ENCODE assay signal across 10 mouse cellular contexts in genomic region chr10:59430701-59431218, GRCm38 (mm10). TPM values are rescaled to one million over a fixed set of nuclear protein-coding genes. Genes with fewer than 3 reads are reported as not detected.
DNase-seq lines count a peak whose midpoint lies in the region; ATAC-seq and TF ChIP-seq lines count a peak whose summit lies in the region.
"Had no signal": no experiment of that assay in that cellular context is flagged by ENCODE, and none has a peak within 500 bp of the region (broad histone marks: within the 10 kb centered on the region; RNA-seq: fewer than 3 reads in every experiment).

No protein-coding gene starts in this region.

- no peak overlapping the region for H3K4me2 ChIP-seq in forebrain, embryonic 13.5 days
- no peak overlapping the region for H3K4me2 ChIP-seq in liver, embryonic 16.5 days (ENCODE audit: low read depth, low read length)
- H3K4me2 ChIP-seq in hindbrain, embryonic 13.5 days = no peak overlapping the region

- no peak overlapping the region for H3K9ac ChIP-seq in forebrain, embryonic 13.5 days
- no peak overlapping the region for H3K9ac ChIP-seq in liver, embryonic 16.5 days (ENCODE audit: low read depth, low read length)
- H3K9ac ChIP-seq in hindbrain, embryonic 13.5 days = no peak overlapping the region

- 82% methylated on average over 6 of the region's 6 CpGs for WGBS in forebrain, embryonic 10.5 days
- 86% methylated on average over 6 of the region's 6 CpGs for WGBS in forebrain, embryonic 13.5 days
- WGBS in liver, embryonic 16.5 days (ENCODE audit: insufficient replicate concordance) = 6% methylated on average over 6 of the region's 6 CpGs
- WGBS in hindbrain, embryonic 13.5 days = 75% methylated on average over 6 of the region's 6 CpGs
- WGBS in embryonic facial prominence, embryonic 10.5 days = 69% methylated on average over 6 of the region's 6 CpGs

- 0 out of 2 replicates have a peak overlapping the region, but pooled peaks have one; percentile 26 for H3K27ac ChIP-seq in forebrain, embryonic 10.5 days
- no peak overlapping the region for H3K27ac ChIP-seq in forebrain, embryonic 13.5 days
- peak overlapping the region; percentile 79 for H3K27ac ChIP-seq in bone marrow macrophage, adult 2 months (ENCODE audit: insufficient read depth, low read depth, low read length)
- no peak overlapping the region for H3K27ac ChIP-seq in liver, embryonic 16.5 days (ENCODE audit: low read length)
- no peak overlapping the region for H3K27ac ChIP-seq in hindbrain, embryonic 13.5 days
- no peak overlapping the region for H3K27ac ChIP-seq in embryonic facial prominence, embryonic 10.5 days (replicated peaks)

- no peak for TF ChIP-seq POLR2A in bone marrow macrophage, adult 2 months (IDR thresholded peaks at IDR 0.05; ENCODE audit: borderline replicate concordance, low read depth, low read length)

- no peaks in the 10 kb centered on the region for H3K36me3 ChIP-seq in forebrain, embryonic 10.5 days (replicated peaks)
- no peaks in the 10 kb centered on the region for H3K36me3 ChIP-seq in forebrain, embryonic 13.5 days (ENCODE audit: poor library complexity, severe bottlenecking)
- H3K36me3 ChIP-seq in liver, embryonic 16.5 days (ENCODE audit: control insufficient read depth, insufficient read depth) = no peaks in the 10 kb centered on the region
- no peaks in the 10 kb centered on the region for H3K36me3 ChIP-seq in hindbrain, embryonic 13.5 days
- no peaks in the 10 kb centered on the region for H3K36me3 ChIP-seq in embryonic facial prominence, embryonic 10.5 days (replicated peaks)

- no peak for TF ChIP-seq CTCF in bone marrow macrophage, adult 2 months (IDR thresholded peaks at IDR 0.05; ENCODE audit: low read depth, low read length)

- H3K4me1 ChIP-seq in forebrain, embryonic 10.5 days = peaks cover 11% of the 10 kb centered on the region
- no peaks in the 10 kb centered on the region for H3K4me1 ChIP-seq in forebrain, embryonic 13.5 days
- peaks cover 36% of the 10 kb centered on the region for H3K4me1 ChIP-seq in bone marrow macrophage, adult 2 months (ENCODE audit: control insufficient read depth, insufficient read depth, low read length)
- no peaks in the 10 kb centered on the region for H3K4me1 ChIP-seq in liver, embryonic 16.5 days (ENCODE audit: control insufficient read depth, low read depth, low read length)
- H3K4me1 ChIP-seq in hindbrain, embryonic 13.5 days (replicated peaks) = 0 out of 2 replicates have a peak, but pooled peaks cover 5% of the 10 kb centered on the region
- H3K4me1 ChIP-seq in embryonic facial prominence, embryonic 10.5 days = peaks cover 8% of the 10 kb centered on the region

- no peak for ATAC-seq in forebrain, embryonic 13.5 days
- ATAC-seq in liver, embryonic 16.5 days (ENCODE audit: low read depth) = peak; percentile 50; the same call in 1 of the 2 replicates
- ATAC-seq in hindbrain, embryonic 13.5 days (ENCODE audit: low FRiP score) = no peak

- H3K4me3 ChIP-seq in forebrain, embryonic 10.5 days = no peak overlapping the region
- H3K4me3 ChIP-seq in forebrain, embryonic 13.5 days = no peak overlapping the region
- peak overlapping the region; percentile 42 for H3K4me3 ChIP-seq in bone marrow macrophage, adult 2 months (ENCODE audit: insufficient read depth, low read length)
- H3K4me3 ChIP-seq in liver, embryonic 16.5 days (ENCODE audit: low read depth, low read length) = no peak overlapping the region
- no peak overlapping the region for H3K4me3 ChIP-seq in hindbrain, embryonic 13.5 days
- no peak overlapping the region for H3K4me3 ChIP-seq in embryonic facial prominence, embryonic 10.5 days

- H3K9me3 ChIP-seq in forebrain, embryonic 10.5 days = no peaks in the 10 kb centered on the region
- no peaks in the 10 kb centered on the region for H3K9me3 ChIP-seq in forebrain, embryonic 13.5 days (replicated peaks)
- no peaks in the 10 kb centered on the region for H3K9me3 ChIP-seq in liver, embryonic 16.5 days (replicated peaks; ENCODE audit: control insufficient read depth, low read length)
- H3K9me3 ChIP-seq in hindbrain, embryonic 13.5 days = no peaks in the 10 kb centered on the region
- no peaks in the 10 kb centered on the region for H3K9me3 ChIP-seq in embryonic facial prominence, embryonic 10.5 days

- no peak for DNase-seq in forebrain, embryonic 10.5 days (ENCODE audit: extremely low spot score, low spot score)
- peak; percentile 96 for DNase-seq in 3T3-L1 (ENCODE audit: low read depth, low spot score)
- DNase-seq in embryo, embryonic 11 days = no peak
- no peak for DNase-seq in embryonic facial prominence, embryonic 10.5 days (ENCODE audit: low spot score)
- DNase-seq: cerebellum, postnatal 25 days; gastrocnemius, postnatal 25 days had no signal

- H3K27me3 ChIP-seq in forebrain, embryonic 10.5 days (ENCODE audit: poor library complexity, severe bottlenecking) = no peaks in the 10 kb centered on the region
- no peaks in the 10 kb centered on the region for H3K27me3 ChIP-seq in forebrain, embryonic 13.5 days
- no peaks in the 10 kb centered on the region for H3K27me3 ChIP-seq in liver, embryonic 16.5 days (ENCODE audit: control insufficient read depth, insufficient read depth, low read depth, low read length)
- H3K27me3 ChIP-seq in hindbrain, embryonic 13.5 days = no peaks in the 10 kb centered on the region
- no peaks in the 10 kb centered on the region for H3K27me3 ChIP-seq in embryonic facial prominence, embryonic 10.5 days (replicated peaks; ENCODE audit: low read depth, poor library complexity, severe bottlenecking)

RNA-seq across cellular contexts. Expression of gene Oit3, which starts 10.8 kb away (rescaled TPM):
- 0.83 and 1.6 TPM in 2 replicates for polyA plus RNA-seq in forebrain, embryonic 10.5 days (2016; fragmentation: Nextera tagmentation; extraction: Ambion mirVana)
- 0.13 and 0.29 TPM in 2 replicates for polyA plus RNA-seq in forebrain, embryonic 13.5 days (2015; fragmentation: Nextera tagmentation; extraction: Ambion mirVana)
- polyA plus RNA-seq in bone marrow macrophage, adult 2 months (2012; ENCODE audit: insufficient read depth, insufficient read length, missing spikeins) = 3.3 and 5.2 TPM in 2 replicates
- 21.0 and 21.8 TPM in 2 replicates for polyA plus RNA-seq in liver, embryonic 16.5 days (2015; fragmentation: Nextera tagmentation; extraction: Ambion mirVana)
- polyA plus RNA-seq in hindbrain, embryonic 13.5 days (2015; fragmentation: Nextera tagmentation; extraction: Ambion mirVana) = 0.21 and 0.25 TPM in 2 replicates
- 0.64 and 0.82 TPM in 2 replicates for polyA plus RNA-seq in embryonic facial prominence, embryonic 10.5 days (2016; fragmentation: Nextera tagmentation; extraction: Ambion mirVana)

RNA-seq across cellular contexts. Expression of gene Pla2g12b, which starts 27.3 kb away (rescaled TPM):
- not detected in 2 replicates for polyA plus RNA-seq in forebrain, embryonic 10.5 days (2016; fragmentation: Nextera tagmentation; extraction: Ambion mirVana)
- not detected in 2 replicates for polyA plus RNA-seq in forebrain, embryonic 13.5 days (2015; fragmentation: Nextera tagmentation; extraction: Ambion mirVana)
- polyA plus RNA-seq in bone marrow macrophage, adult 2 months (2012; ENCODE audit: insufficient read depth, insufficient read length, missing spikeins) = not detected in 2 replicates
- 57.6 and 60.4 TPM in 2 replicates for polyA plus RNA-seq in liver, embryonic 16.5 days (2015; fragmentation: Nextera tagmentation; extraction: Ambion mirVana)
- not detected in 2 replicates for polyA plus RNA-seq in hindbrain, embryonic 13.5 days (2015; fragmentation: Nextera tagmentation; extraction: Ambion mirVana)
- not detected in 2 replicates for polyA plus RNA-seq in embryonic facial prominence, embryonic 10.5 days (2016; fragmentation: Nextera tagmentation; extraction: Ambion mirVana)

RNA-seq across cellular contexts. Expression of gene Gm10273, which starts 35.3 kb away (rescaled TPM):
- polyA plus RNA-seq in forebrain, embryonic 10.5 days (2016; fragmentation: Nextera tagmentation; extraction: Ambion mirVana) = 6.0 and 13.2 TPM in 2 replicates
- polyA plus RNA-seq in forebrain, embryonic 13.5 days (2015; fragmentation: Nextera tagmentation; extraction: Ambion mirVana) = 1.8 and 7.4 TPM in 2 replicates
- 22.1 and 25.2 TPM in 2 replicates for polyA plus RNA-seq in bone marrow macrophage, adult 2 months (2012; ENCODE audit: insufficient read depth, insufficient read length, missing spikeins)
- polyA plus RNA-seq in liver, embryonic 16.5 days (2015; fragmentation: Nextera tagmentation; extraction: Ambion mirVana) = 3.3 and 5.6 TPM in 2 replicates
- 1.6 and 2.9 TPM in 2 replicates for polyA plus RNA-seq in hindbrain, embryonic 13.5 days (2015; fragmentation: Nextera tagmentation; extraction: Ambion mirVana)
- 6.0 and 12.1 TPM in 2 replicates for polyA plus RNA-seq in embryonic facial prominence, embryonic 10.5 days (2016; fragmentation: Nextera tagmentation; extraction: Ambion mirVana)

Comparison
In these comparisons a context has a peak if more than half of its experiments do, and no peak if none do; other contexts are left out.
1. H3K27ac ChIP-seq: peak in forebrain, embryonic 10.5 days (single experiment) and bone marrow macrophage, adult 2 months (single experiment); none in forebrain, embryonic 13.5 days (single experiment), liver, embryonic 16.5 days (single experiment), hindbrain, embryonic 13.5 days (single experiment) and embryonic facial prominence, embryonic 10.5 days (single experiment).
2. RNA of gene Pla2g12b, which starts 27.3 kb away (polyA plus RNA-seq): 57.6 to 60.4 TPM in liver, embryonic 16.5 days; not detected in forebrain, embryonic 13.5 days, not detected in embryonic facial prominence, embryonic 10.5 days, not detected in forebrain, embryonic 10.5 days, not detected in bone marrow macrophage, adult 2 months and not detected in hindbrain, embryonic 13.5 days; every median in the first group is over 10 times any median in the second.